Mouse (Mus musculus): ENCODE data around the gene 2010111I01Rik.
"Not testable (repeated sequence)": the region's sequence is repeated elsewhere in the genome, so short reads cannot be mapped to it uniquely, and the experiment has no call there.

The 2010111I01Rik gene

DNA sequence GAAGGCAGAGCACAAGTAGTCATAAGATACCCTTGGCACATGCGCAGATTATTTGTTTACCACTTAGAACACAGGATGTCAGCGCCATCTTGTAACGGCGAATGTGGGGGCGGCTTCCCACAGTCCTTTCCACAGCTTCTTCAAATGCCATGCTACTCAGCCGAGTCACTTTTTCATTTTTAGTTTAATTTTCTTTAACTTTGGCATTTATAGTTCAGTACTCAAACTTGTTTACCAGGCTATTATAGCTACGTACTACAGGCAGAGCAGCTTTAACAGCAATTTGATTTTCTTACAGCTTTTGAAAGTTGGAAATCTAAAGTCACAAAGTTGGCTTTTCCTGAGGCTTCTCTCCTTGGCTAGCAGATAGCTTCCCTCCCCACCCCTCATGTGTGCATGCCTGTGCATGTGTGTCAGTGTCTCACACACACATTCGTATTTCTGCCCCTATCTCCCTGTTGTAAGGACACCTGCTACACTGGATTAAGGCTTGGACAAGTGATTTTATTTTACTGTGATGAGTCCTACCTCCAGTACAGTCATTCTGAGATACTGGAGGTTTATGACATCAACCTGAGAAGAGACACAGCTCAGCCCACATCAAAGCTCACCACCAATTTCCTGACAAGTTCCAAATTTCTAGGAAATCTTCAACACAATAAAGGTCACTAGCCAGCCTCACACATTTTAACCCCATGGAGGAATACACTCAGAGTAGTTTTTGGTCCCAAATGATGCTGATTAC is 258.5 kb downstream of the 2010111I01Rik start:
- no peak for DNase-seq

- no peak for DNase-seq
These were observed 261.3 kb downstream of the 2010111I01Rik start for GRCm38 (mm10) chr13:63225796-63226583.

DNA sequence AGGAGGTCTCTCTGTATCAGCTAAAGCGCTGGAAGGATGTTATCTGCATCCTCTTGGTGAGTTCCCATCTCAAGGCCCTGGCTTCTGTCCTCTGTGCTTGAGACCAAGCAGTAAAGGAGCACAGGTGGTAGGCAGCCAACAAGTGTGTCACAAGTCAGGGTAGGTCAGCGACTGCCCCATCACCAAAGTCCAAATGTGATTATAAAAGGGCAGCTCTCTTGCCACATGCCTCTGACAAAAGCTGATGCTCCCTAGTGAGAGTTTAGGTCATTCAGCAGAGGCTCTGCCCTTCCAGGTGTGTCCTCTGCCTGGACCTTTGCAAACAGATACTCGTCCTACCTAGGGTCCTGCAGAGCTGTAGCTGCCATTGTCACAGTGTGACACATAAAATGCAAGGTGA is 263.1 kb downstream of the 2010111I01Rik start:
- DNase-seq = no peak

GRCm38 (mm10) chr13:63230955-63231701 is 266.4 kb downstream of the 2010111I01Rik start:
- DNase-seq = no peak

GRCm38 (mm10) chr13:63231702-63232070 is 267.0 kb downstream of the 2010111I01Rik start:
- DNase-seq = no peak

GRCm38 (mm10) chr13:63232558-63232957 is 267.9 kb downstream of the 2010111I01Rik start:
- no peak for DNase-seq

- DNase-seq = not testable (repeated sequence)
These were observed 269.8 kb downstream of the 2010111I01Rik start for GRCm38 (mm10) chr13:63234520-63234919.

DNA sequence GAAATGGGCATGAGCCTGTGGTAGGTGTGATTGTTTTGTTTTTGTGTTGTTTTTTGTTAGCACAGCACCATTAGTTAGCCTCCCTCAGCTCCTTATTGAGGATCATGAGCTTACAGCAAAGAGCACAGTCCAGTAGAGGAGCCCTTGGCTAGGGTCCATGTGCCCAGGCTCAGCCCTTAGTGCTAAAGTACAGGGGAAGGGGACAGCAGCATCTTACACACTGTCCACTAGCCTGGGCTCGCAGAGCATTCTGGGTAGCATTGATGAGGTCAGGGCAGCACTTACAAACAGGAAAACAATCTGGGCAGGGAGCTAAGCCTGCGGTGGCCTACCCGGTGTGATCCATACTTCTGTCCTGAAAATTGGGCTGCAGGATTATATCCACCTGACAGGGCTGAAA is 270.9 kb downstream of the 2010111I01Rik start:
- no peak for DNase-seq

- no peak for DNase-seq
These were observed 271.6 kb downstream of the 2010111I01Rik start for GRCm38 (mm10) chr13:63236159-63236893.

- no peak for DNase-seq
These were observed 273.4 kb downstream of the 2010111I01Rik start for GRCm38 (mm10) chr13:63238045-63238444.

DNA sequence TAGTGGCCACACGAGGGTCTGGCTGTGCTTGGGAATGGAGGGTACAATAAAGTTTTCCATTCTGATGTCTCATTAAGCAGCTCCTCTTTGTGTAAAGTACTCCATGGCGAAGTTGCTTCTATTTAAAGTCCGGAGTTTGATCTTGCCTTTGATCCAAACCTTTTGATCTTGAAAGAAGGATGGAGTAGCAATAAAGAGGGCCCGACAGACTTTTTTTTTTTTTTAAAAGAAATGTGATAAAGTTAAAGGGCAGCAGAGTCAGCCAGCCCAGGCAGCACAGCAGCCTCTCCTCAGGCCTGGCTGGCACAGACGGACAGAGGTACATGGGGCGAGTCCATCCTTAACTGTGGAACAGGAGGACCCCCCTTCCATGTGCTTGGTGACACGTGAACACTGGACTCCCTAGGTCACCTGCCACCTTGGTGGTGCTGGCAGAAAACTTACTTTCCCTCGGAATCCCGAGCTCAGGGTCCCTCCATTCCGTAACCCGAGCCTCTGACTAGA is 274.7 kb downstream of the 2010111I01Rik start:
- DNase-seq = no peak

DNA sequence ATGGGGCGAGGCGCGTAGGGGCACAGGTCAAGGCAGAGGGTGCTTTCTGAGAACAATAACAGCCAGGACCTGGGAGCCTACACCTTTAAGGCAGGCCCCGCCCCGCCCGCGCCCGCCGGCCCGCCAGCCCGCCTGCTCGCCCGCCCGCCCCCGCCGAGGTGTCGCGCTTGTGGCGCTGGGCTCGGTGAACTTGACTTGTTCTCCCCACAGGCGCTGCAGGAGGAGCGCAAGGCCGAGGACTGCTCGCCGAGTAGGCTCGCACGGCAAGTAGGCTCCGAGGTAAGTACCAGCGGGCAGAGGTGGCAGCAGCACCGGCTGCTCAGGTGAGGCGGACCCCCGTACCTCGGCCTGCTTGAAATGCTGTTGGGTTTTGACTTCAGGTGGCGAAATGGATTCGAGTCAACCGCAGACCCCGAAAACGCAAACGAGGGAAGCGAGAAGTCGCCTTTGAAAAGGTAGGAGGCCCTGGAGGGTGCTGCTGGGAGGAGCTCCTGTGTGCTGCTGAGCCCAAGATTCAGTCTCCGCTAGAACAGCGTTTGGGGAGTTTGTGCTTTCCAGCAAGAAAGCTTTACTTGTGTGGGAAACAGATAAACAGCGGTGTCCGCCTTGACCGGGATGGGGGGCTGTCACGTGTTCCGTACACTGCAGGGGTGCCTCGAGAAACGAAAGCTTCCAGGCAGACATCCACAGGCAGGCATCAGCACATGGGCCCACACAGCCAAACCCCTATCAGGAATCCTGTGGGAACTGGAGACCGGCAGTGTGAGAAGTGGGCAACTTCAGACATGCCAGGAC is 275.4 kb downstream of the 2010111I01Rik start:
- peak; percentile 80 for DNase-seq

DNA sequence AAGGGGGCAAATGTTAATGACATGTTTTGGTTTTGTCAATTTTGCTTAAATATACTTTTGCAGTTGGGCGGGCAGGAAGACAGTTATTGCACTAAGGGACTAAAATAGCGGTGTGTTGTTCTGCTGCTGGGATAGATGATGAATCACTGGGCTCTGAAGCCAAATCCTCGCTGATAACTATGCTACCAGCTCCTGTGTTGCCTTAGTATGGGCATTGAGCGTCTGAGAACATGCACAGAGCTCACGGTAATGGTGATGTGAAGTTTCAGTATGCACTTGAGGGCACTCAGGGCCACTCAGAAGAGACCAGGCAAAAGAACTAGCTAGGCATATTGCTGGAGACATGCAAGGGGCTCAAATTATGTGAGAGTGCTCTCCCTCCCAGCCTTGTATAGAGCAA is 276.1 kb downstream of the 2010111I01Rik start:
- no peak for DNase-seq

DNA sequence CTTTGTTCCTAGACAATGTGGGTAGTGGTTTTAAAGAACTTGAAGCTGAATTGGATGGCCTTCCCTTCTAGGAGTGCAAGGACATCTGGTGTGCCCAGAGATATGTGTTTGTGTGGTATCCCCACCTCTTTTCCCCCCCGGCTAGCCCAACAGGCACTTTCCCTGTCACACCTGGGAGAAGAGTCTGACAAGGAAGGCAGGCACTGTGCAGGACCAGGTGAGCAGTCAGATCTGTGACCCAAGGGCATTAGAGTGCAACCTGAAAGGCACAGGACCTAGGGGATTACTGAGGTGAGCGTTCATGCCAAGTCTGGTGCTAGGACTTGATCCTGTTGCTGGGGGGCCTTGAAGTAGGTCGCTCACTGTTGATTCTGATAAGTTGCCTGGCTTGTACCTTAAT is 277.0 kb downstream of the 2010111I01Rik start:
- DNase-seq = no peak

- DNase-seq = no peak
These were observed 277.9 kb downstream of the 2010111I01Rik start for GRCm38 (mm10) chr13:63242401-63243192.

DNA sequence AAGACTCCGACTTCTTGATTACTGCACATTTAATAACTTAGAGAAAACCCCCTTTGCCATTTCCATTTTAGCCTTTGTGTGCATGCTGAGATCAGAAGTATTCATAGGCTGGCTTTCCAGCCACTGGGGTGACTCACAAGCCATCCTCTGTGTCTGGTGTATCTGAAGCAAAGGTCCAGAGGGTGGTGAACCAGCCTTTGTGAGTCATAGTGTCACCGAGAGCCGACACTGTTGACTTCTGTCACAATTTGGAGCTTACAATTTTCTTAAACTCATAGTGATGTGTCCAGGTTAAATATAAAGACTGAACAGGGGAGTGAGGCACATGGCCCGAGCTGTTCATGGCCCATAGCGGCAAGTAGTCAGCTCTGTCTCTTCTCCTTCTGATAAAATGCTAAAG is 278.9 kb downstream of the 2010111I01Rik start:
- DNase-seq = no peak

DNA sequence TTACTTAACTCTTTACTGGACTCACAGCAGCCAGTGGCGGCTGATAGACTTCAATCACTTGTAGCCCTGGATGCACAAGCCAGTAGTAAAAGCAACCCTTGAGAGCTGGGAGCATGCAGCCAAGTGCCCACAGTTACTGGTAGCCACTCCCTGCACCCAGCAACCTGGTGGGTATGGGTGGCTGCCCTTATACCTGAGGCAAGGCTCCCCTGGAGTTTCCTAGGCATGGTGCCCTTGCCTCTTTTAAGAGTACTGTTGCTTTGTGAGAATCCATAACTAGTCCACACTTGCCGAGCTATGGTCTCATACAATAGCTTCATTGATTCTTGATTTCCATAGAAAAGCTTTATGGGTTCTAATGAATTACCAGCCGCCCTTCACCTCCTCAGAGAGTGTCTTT is 279.7 kb downstream of the 2010111I01Rik start:
- no peak for DNase-seq

GRCm38 (mm10) chr13:63245218-63245617 is 280.5 kb downstream of the 2010111I01Rik start:
- DNase-seq = no peak

GRCm38 (mm10) chr13:63245812-63246211 is 281.1 kb downstream of the 2010111I01Rik start:
- DNase-seq = no peak

DNA sequence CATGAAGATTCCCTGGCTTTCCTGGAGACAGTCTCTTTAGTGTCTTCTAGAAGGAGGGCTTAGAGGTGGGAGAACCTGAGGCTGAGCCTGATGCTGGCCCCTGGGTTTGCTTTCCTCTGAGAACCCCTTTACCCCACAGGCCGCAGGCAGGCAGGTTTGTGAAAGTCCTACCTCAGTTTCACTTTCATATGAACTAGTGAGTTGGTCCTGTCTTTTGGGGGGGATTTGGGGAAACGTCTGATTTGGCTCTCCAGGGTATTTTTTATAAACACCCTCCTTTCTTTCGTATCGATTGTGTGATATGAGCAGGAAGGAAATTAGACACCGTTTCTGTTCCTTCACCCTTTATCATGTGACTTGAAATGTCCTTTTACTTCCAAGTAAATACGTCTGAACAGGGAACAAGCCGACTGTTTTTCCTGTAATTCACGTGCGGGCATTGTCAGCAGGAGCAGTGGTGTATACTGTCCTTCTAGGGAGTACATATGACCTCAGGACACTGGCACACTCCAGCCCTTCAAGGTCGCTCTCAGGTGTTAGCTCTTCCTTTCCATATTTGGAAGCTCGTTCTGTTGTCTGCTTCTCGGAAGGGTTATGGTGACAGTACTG is 281.7 kb downstream of the 2010111I01Rik start:
- no peak for DNase-seq

All from cerebellum, adult 11 months (tissue).